Mouse (Mus musculus) megakaryocyte, embryonic 14.5 days (primary cell): ENCODE measurements at regions not wholly inside any gene's neighbourhood (a gene's known extent, or its start where the extent isn't known, plus 50 kb on each side); places are given as distances from the start of the nearest gene placed in this dataset.

Experiments
- FLI1 ChIP-seq: IDR thresholded peaks from 2 replicates; pipeline ENCODE4 v1.6.1; 2012; ENCODE audit warnings: low read length, inconsistent platforms, mixed read lengths
- GATA1 ChIP-seq: IDR thresholded peaks from 3 replicates; pipeline ENCODE4 v1.6.1; 2012; ENCODE audit warnings: mixed read lengths, low read length, inconsistent platforms, borderline replicate concordance

GRCm38 (mm10) chr1:79212970-79213369 lies 226.9 kb downstream of the Scg2 start:
- TF ChIP-seq GATA1 = no peak
- no peak for TF ChIP-seq FLI1
